Mouse (Mus musculus): ENCODE measurements around the gene Ccl17.

Gene Ccl17

DNA sequence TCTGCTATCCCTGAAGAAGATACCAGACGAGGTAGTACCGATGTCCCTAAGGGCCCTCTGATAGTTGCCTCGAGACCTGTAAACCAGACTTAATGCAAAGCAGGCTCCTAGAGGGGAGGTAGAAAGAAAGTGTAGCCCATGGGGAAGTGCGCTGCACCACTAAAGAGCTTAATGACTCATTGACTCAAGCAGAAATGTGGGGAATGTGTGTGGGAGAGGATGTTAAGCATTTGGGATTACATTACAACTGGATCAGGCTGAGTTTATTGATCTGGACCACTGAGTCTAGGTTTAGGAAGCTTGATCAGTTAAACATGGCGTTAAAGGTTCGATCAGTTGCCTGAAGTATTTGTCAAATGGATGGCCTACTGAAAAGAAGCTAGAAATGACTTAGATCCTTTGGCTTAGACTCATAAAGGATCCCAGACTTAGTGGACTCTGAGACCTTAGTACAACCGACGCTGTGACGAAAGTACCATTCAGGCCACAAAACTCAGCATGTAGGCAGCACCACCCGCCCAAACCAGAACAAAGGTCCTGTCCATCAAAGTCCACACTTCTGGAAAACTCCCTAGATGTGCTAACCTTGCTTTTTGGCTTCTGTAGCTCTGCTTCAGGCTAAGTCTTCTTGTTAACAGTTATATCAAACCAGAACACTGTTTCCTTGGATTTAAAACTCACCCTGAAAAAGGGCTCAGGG, 20.8 kb upstream of the Ccl17 start:
- no peak for DNase-seq (ENCODE audit: low spot score in 2 of 2)

GRCm38 (mm10) chr8:94794368-94794767, 15.9 kb upstream of the Ccl17 start:
- DNase-seq (ENCODE audit: low spot score in 2 of 2) = no peak

- no peak for DNase-seq (ENCODE audit: low spot score in 2 of 2)
These were observed 15.5 kb upstream of the Ccl17 start for GRCm38 (mm10) chr8:94794782-94795181.

DNA sequence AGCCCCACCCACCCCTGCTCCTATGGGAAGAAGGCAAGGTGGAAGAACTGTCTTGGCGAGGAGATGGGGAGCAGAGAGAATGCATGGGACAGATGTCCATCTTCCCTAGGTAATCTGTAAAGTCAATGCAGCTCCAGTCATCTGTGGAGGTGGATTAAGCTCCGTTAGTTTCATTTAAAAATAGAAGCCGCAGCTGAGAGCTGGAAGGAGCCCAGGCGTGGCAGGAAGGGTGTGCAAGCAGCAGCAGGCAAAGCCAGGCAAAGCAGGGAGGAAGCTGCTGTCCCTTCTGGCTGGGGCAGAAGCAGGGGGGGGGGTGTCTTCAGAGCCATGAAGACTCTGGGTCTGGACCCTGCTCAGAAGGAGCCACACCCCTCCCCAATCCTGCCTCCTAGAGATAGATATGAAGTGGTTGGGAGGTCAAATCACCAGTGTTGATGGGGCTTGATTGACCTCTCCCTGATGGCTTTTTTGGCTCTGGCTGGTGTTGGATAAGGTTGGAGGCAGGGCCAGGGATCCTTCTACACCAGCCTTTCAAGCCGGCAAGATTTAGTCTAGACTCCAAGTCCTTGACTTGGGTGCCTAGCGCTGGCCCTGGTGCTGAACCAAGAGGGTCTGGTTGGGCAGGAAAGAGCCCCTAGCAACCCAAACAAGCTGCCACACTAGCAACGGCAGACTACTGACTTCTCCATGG, 9.8 kb upstream of the Ccl17 start:
- DNase-seq (ENCODE audit: low spot score in 2 of 2) = peak in 1 of 2 experiments; percentile 66

DNA sequence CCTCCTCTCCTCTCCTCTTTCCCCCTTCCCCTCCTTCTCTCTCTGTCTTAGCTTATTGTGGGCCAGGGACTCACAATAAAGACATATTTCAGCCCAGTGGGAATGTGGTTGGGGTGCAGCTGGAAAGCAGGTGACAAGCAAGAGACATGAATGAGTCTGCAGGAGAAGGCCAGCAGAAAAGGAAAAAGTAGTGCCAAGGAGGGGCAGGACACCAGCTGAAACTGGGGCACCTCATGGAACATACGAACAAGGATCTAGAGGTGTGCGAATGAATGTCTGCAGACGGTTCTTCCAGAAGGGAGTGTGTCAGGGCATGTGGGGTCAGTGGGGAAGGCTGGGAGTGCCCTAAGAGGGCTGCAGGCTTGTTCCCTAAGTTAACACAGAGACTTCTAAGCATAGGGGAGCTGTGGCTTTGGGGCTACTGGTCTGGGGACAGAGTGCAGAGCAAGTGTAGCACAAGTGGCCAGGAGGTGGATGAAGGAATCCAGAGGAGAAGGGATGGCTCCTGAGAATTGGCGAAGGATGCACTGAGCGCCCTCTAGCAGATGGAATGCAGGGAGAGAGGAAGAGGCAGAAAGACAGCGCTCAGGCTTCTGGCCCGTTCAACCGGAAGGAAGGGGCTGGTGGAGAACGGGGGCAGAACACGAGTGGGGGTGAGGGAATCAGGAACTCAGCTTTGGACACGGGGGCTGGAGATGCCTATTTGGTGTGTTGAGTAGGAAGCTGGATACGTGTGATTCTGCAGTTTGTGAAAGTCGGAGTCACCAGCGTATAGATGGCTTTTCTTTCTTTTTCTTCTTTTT, 8.8 kb upstream of the Ccl17 start:
- no peak for DNase-seq (ENCODE audit: low spot score in 2 of 2)

- no peak for DNase-seq (ENCODE audit: low spot score in 2 of 2)
These were observed 7.9 kb upstream of the Ccl17 start for GRCm38 (mm10) chr8:94802375-94802774.

DNA sequence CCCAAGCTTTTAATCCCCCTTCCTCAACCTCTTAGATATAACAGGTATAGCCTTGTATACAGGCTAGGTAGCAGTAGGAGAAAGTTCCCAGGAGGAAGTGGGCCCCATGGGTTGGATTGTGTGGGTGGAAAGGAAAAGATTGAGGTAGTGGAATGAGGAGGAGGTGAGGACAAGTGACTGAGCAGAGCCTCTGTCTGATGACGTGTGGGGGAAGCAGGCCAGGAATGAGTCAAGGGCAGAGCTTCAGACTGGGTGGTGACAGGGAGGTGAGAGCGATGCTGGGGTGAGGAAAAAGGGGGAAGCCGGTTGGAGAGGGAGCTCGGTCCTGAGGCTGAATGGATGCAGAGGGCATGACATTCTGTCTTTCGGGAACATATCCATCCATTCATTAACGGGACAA, 6.7 kb upstream of the Ccl17 start:
- no peak for DNase-seq (ENCODE audit: low spot score in 2 of 2)

DNA sequence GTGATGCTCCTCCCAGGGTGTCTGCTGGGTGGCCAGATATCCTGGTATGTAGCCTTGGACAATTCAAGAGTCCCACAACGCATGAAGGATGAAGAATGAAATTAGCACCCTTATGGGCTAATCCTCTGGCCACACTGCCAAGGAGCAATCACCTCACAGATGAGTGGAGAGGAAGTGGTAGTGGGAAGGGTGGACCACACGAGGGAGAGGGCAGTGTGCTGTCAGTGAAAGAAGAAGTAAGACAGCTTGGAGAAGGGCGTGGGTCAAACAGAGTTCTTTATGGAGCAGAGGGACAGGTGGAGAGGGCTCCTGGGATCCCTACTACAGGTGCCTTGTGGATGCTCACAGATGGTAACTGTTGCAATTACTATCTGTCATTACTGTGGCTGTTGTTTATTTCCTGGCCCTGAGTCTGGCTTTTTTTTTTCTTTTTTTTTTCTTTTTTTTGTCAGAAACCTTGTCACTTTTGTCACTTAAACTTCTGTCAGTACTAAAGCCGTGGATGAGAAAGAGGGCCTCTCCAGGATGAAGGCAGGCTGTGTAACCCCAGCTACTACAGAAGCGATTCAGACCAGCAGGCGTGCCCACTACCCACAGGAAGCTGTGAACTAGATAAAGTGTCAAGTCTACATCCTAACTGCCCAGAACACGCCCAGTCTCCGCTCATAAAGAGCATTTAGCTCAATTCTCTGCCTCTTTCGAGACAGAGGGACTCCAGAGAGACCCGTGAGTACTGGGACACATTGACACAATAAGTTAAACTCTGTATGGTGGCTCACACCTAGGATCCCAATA, 5.5 kb upstream of the Ccl17 start:
- DNase-seq (ENCODE audit: low spot score in 2 of 2) = peak in 1 of 2 experiments; percentile 19

DNA sequence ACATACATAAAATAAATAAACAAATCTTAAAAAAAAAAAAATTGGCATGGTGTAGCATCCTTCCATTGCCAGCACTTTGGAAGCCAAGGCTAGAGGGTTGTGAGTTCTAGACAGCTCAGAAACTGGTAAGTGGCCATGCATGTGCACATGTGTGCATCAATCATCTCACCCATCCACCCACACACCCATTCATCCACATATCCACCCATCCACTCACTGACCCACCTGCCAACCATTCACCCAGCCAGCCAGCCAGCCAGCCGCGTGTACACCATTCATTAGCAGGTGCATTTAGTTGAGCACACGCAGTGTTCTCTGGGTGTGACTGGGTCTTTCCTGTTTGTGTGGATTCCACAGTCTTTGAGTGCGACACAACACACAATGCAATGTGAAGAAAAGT, 4.4 kb upstream of the Ccl17 start:
- no peak for DNase-seq (ENCODE audit: low spot score in 2 of 2)

GRCm38 (mm10) chr8:94807506-94807905, 2.7 kb upstream of the Ccl17 start:
- DNase-seq (ENCODE audit: low spot score in 2 of 2) = no peak

GRCm38 (mm10) chr8:94808372-94808771, 1.9 kb upstream of the Ccl17 start:
- no peak for DNase-seq (ENCODE audit: low spot score in 2 of 2)

DNA sequence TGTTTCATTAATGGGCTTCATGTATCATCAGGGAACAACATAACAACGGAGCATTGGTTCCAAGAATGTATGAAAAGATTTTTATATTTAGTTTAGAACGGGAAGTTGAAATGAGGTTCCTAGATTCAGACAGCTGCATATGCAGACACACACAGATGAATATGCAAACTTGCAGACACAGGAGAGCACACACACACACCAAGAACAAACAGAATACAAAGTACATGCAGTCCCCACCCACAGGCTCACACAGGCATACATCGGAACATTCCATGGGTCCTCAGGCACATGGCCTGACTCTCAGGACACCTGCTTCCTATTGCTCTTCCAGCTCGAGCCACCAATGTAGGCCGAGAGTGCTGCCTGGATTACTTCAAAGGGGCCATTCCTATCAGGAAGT, 602 bp downstream of the Ccl17 start:
- DNase-seq (ENCODE audit: low spot score in 2 of 2) = no peak

DNA sequence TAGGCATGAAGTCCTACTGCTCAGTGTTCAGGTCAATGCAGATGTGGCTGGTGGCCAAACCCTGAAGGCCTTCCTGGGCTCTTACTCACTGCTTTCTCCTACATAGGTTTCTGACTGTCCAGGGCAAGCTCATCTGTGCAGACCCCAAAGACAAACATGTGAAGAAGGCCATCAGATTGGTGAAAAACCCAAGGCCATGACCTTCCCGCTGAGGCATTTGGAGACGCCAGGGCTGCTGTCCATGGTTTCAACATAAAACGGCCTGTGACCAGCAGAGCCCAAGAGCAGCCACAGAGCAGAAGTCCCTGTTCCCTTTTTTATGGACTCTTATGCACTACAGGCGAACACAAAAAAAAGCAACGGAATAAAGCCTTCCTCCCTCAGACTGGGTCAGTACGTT, 1.4 kb downstream of the Ccl17 start:
- DNase-seq (ENCODE audit: low spot score in 2 of 2) = no peak

DNA sequence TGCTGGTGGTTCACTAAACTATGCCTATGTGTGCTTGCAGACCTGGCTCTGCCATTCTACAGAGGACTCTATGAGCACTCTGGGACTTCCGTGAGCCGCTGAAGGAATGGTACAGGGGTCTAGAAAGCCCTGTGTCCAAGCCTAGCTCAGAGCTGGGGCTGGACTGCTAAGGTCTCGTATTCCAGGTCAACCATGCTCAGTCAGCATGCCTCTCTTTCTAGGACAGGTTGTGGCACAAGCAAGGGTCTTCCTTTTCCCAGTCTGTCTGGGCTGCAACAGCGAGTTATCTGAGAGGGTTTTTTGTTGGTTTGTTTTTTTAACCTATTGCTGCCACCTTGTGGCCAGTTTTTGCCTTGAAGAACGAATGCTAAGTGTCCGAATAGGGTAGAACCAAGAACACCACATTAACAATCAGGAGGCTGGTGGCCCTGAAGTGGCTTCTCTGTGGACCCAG, 2.4 kb downstream of the Ccl17 start:
- peak; percentile 86 to 92 for DNase-seq (ENCODE audit: low spot score in 2 of 2)

GRCm38 (mm10) chr8:94814556-94814955, 4.3 kb downstream of the Ccl17 start:
- DNase-seq (ENCODE audit: low spot score in 2 of 2) = peak in 1 of 2 experiments; percentile 75

DNA sequence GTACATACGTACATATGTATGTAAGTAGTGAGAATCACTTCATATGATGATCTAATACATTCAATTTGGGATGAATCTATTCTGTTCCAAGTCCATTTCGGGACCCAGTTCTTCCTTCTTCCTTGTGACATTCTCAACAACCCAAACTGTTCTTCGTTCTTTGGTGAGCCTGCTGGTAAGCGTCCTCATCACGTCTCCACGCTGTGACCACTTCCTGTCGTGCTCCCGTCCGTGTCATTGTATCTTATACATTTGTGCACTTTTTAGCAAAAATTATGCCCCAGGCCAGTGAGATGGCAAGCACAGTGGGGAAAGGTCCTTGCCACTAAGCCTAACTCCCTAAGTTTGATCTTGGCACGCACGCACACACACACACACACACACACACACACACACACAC, 7.7 kb downstream of the Ccl17 start:
- no peak for DNase-seq (ENCODE audit: low spot score in 2 of 2)

DNA sequence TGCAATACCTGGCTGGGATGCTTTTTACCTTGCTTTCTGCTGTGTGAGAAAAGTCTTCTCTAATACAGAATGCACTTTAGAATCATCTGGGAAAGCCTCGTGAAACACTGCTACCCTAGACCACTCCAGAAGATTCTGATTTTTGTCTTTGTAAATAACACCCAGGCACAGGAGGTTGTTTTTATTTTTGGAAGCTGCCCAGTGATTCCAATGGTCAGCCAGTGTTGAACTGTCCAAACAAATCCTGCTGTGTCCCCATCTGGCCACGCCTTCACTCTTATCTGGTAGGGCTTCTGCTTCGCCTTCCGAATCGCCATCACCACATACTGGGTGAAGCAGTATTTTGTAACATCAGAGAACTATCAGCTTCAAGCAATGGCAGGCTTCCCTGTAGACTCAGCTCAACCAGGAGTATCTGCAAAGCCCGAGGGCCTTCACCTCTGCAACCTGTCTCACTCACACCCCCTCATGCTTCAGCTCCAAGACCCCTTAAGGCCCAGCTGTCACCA, 9.5 kb downstream of the Ccl17 start:
- DNase-seq (ENCODE audit: low spot score in 2 of 2) = peak in 1 of 2 experiments; percentile 48

- DNase-seq (ENCODE audit: low spot score in 2 of 2) = no peak
These were observed 10.3 kb downstream of the Ccl17 start for GRCm38 (mm10) chr8:94820553-94820952.

DNA sequence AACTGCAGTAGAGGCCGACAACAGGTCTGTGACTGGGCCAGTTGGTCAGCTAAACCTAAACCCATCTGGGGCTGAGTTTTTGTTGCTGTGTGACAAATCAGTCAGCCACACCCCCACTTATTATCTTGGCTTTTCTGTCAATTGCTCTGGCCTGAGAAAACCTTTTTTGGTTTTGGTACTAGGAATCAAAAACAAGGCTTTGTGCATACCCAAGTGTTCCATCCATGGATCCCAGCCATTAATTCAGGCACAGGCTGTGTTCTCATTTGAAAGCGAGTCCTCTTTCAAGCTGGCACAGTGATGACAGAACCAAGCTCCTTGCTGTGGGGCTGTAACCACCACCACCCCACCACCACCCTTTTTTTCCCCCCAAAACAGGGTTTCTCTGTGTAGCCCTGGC, 11.1 kb downstream of the Ccl17 start:
- DNase-seq (ENCODE audit: low spot score in 2 of 2) = no peak

DNA sequence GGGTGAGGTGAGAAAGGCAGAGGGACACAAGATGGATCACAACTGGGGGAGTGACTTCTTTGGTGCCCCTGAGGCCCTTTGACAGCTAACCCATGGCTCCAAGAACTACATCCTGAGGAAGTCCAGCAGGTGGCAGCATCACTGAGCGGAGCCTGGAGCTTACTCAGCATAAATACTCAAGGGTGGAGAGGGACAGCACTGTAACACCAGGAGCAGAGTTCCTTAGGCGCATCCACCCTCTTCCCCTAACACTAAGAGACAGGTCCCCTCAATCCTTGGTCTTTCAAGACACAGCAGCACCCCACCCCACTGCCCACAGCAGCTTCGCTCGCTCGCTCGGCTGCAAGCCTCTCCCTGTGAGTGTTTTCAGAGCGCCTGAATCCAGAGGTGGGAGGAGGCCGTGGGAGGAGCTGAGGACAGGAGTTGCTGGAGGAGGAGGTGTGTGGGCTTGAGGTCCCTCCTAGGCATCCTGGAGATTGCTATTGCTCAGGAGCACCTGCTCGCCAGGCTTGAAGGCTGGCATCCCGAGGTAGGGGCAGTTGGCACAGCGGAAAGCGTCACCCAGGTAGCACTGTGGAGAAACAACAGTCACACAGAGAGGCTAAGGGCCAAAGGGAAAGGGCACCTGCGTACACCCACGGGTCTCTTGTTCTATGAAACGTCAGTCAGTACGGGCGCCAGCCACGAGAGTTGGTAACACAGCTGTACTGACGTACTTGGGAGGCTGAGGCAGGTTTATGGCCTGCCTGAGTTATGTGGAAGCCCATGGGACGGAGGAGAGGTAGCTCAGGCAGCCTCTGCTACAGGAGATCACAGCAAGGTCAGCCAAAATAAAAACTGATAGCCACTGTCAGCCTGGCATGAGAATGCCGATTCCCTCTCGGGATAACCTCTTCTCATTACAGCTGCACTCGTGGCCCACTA, 12.6 kb downstream of the Ccl17 start:
- peak in 1 of 2 experiments; percentile 80 for DNase-seq (ENCODE audit: low spot score in 2 of 2)

Measured in spleen, postnatal 10 days (tissue).